Mouse (Mus musculus): Measurements from ENCODE around the gene Zbtb1.

DNA sequence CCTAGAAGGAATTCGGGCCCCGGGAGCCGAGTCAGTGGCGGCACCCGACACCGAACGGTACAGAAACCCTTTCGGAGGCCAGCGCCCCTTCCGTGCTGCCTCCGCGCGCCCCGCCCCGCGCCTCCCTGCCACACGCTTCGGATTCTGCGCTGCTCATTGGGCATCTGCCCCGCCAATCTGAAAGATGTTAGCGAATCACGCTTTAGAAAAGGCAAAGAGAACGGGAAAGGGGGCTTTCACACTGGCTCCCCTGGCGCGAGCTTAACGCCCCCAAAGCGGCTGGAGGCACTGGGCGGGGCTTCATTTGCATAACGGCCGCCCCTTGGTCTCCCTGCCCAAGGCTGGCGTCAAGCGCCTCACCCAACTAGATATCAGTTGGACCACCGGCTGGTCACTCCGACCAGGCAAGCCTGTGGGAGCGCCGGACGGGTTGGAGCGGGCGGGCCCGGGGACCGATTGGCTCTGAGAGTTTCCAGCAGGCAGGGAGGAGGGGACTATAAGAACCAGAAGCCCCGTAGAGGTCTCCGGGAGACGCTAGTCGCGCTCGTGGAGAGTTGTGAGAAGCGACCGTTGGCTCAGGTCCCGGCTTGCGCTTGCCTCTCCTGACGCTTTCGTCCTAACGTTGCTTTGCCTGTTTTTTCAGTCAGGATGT lies 33.9 kb downstream of the Zbtb1 start, which contains the start of gene Hspa2:
- TF ChIP-seq CTCF (conservative IDR thresholded peaks at IDR 0.05; ENCODE audit: insufficient read depth, insufficient read length, low read depth, low read length) (no peak), POLR2A (IDR thresholded peaks at IDR 0.05; ENCODE audit: low read depth, low read length) (peak; percentile 98)

Data from kidney, adult 2 months (tissue).